Mouse (Mus musculus): ENCODE measurements around the gene Camkk1.

Camkk1 gene

GRCm38 (mm10) chr11:73014831-73015344, 3.9 kb upstream of the Camkk1 start:
- no peak for DNase-seq (ENCODE audit: low spot score in 2 of 2)

GRCm38 (mm10) chr11:73015391-73016102, 3.3 kb upstream of the Camkk1 start:
- DNase-seq (ENCODE audit: low spot score in 2 of 2): peak; percentile 67

GRCm38 (mm10) chr11:73016103-73016420, 2.7 kb upstream of the Camkk1 start:
- DNase-seq (ENCODE audit: low spot score in 2 of 2): no peak

- no peak for DNase-seq (ENCODE audit: low spot score in 2 of 2)
Measured at GRCm38 (mm10) chr11:73019147-73019795, 463 bp downstream of the Camkk1 start.

- DNase-seq (ENCODE audit: low spot score in 2 of 2): no peak
Measured at GRCm38 (mm10) chr11:73020953-73021800, 2.4 kb downstream of the Camkk1 start.

- peak; percentile 77 to 83 for DNase-seq (ENCODE audit: low spot score in 2 of 2)
Measured at GRCm38 (mm10) chr11:73023099-73023498, 4.3 kb downstream of the Camkk1 start.

- DNase-seq (ENCODE audit: low spot score in 2 of 2): no peak
Measured at GRCm38 (mm10) chr11:73023827-73024226, 5.0 kb downstream of the Camkk1 start.

GRCm38 (mm10) chr11:73024236-73024904, 5.6 kb downstream of the Camkk1 start:
- peak; percentile 44 to 66 for DNase-seq (ENCODE audit: low spot score in 2 of 2)

- DNase-seq (ENCODE audit: low spot score in 2 of 2): no peak
Measured at GRCm38 (mm10) chr11:73026961-73027360, 8.2 kb downstream of the Camkk1 start.

GRCm38 (mm10) chr11:73030821-73031498, 12.2 kb downstream of the Camkk1 start:
- peak; percentile 91 to 92 for DNase-seq (ENCODE audit: low spot score in 2 of 2)

GRCm38 (mm10) chr11:73031536-73031935, 12.7 kb downstream of the Camkk1 start:
- no peak for DNase-seq (ENCODE audit: low spot score in 2 of 2)

- no peak for DNase-seq (ENCODE audit: low spot score in 2 of 2)
Measured at GRCm38 (mm10) chr11:73036077-73036476, 17.3 kb downstream of the Camkk1 start.

- no peak for DNase-seq (ENCODE audit: low spot score in 2 of 2)
Measured at GRCm38 (mm10) chr11:73036889-73037288, 18.1 kb downstream of the Camkk1 start.

- DNase-seq (ENCODE audit: low spot score in 2 of 2): no peak
Measured at GRCm38 (mm10) chr11:73037691-73038090, 18.9 kb downstream of the Camkk1 start.

GRCm38 (mm10) chr11:73039102-73039799, 20.4 kb downstream of the Camkk1 start:
- peak in 1 of 2 experiments; percentile 56 for DNase-seq (ENCODE audit: low spot score in 2 of 2)

GRCm38 (mm10) chr11:73044229-73044755, 25.5 kb downstream of the Camkk1 start:
- no peak for DNase-seq (ENCODE audit: low spot score in 2 of 2)

GRCm38 (mm10) chr11:73044789-73045188, 26.0 kb downstream of the Camkk1 start:
- no peak for DNase-seq (ENCODE audit: low spot score in 2 of 2)

GRCm38 (mm10) chr11:73047542-73047996, 28.8 kb downstream of the Camkk1 start, which contains the start of gene Ncbp3:
Ncbp3 (plus strand) TSS chr11:73047783.
- peak; percentile 93 to 95 for DNase-seq (ENCODE audit: low spot score in 2 of 2)

- no peak for DNase-seq (ENCODE audit: low spot score in 2 of 2)
Measured at GRCm38 (mm10) chr11:73048030-73048876, 29.4 kb downstream of the Camkk1 start.
